Mouse (Mus musculus): ENCODE data around the gene Rxrg.

- TF ChIP-seq CTCF (IDR thresholded peaks at IDR 0.05 in 2 of 3, conservative IDR thresholded peaks at IDR 0.05 in 1 of 3; ENCODE audit: control insufficient read depth in 1 of 3, insufficient read depth in 1 of 3, low read depth in 2 of 3, low read length in 3 of 3, poor library complexity in 1 of 3, severe bottlenecking in 1 of 3) (no peak), POLR2A (IDR thresholded peaks at IDR 0.05; ENCODE audit: control insufficient read depth in 1 of 2, insufficient read depth in 1 of 2, low read depth in 1 of 2, low read length in 2 of 2, poor library complexity in 1 of 2) (no peak), POLR2AphosphoS5 (IDR thresholded peaks at IDR 0.05; ENCODE audit: borderline replicate concordance, low read depth, low read length) (no peak), NRF1 (IDR thresholded peaks at IDR 0.05; ENCODE audit: insufficient read depth, low read depth, low read length, poor library complexity, severe bottlenecking) (no peak), ETS1 (IDR thresholded peaks at IDR 0.05; ENCODE audit: low read depth, low read length) (no peak), USF2 (IDR thresholded peaks at IDR 0.05; ENCODE audit: borderline replicate concordance in 1 of 2, insufficient read depth in 1 of 2, low read depth in 1 of 2, low read length in 2 of 2) (no peak), MAZ (IDR thresholded peaks at IDR 0.05; ENCODE audit: low read depth, low read length) (no peak)
Observed at GRCm38 (mm10) chr1:167588747-167589558, 9.2 kb upstream of the Rxrg start.

All from MEL (cell line).